Mouse (Mus musculus) megakaryocyte-erythroid progenitor cell, adult 5-6 weeks (primary cell): ENCODE results near the gene Cnrip1. TPM values are rescaled to one million over a fixed set of nuclear protein-coding genes. Genes with fewer than 3 reads are reported as not detected.

Experiments used
- ATAC-seq: replicated peaks from 2 replicates; pipeline ENCODE4 v1.8.0; 2016; ENCODE audit warnings: mild to moderate bottlenecking, inconsistent platforms; ENCODE audit not compliant: severe bottlenecking, poor library complexity, low FRiP score, low TSS enrichment
- total RNA-seq, 2 experiments: library from RNA; stranded (forward) in 1 of 2; stranded (reverse) in 1 of 2; fragments of 200-1000, 215-1000 nt in 1 of 2; fragments of >200 nt in 1 of 2; fragmentation: Nextera tagmentation in 1 of 2; gene quantifications; 2 replicates each; pipeline ENCODE4 v1.2.3; 2014 to 2017

The Cnrip1 gene
- total RNA-seq, 2 experiments from 2014 or later: 0.70 to 2.0 TPM

- no peak; the same call in 1 of the 2 replicates for ATAC-seq
Observed at GRCm38 (mm10) chr11:17086106-17086505, 34.7 kb downstream of the Cnrip1 start.

GRCm38 (mm10) chr11:17106936-17107335 is 55.5 kb downstream of the Cnrip1 start:
- ATAC-seq: no peak

GRCm38 (mm10) chr11:17107359-17107758 is 56.0 kb downstream of the Cnrip1 start:
- no peak for ATAC-seq

- no peak for ATAC-seq
Observed at GRCm38 (mm10) chr11:17112419-17113090, 61.2 kb downstream of the Cnrip1 start.

- ATAC-seq: no peak
Observed at GRCm38 (mm10) chr11:17126418-17126817, 75.0 kb downstream of the Cnrip1 start.

Other genes starting within 250 kb of the Cnrip1 start
- 11.2 and 17.8 TPM in 2 replicates for gene Fbxo48, start 100.2 kb upstream of the Cnrip1 start, total RNA-seq (2014; fragmentation: Nextera tagmentation)
- 10.0 and 11.0 TPM in 2 replicates for gene Fbxo48, start 100.2 kb upstream of the Cnrip1 start, total RNA-seq (2017)
- 1.7 and 10.1 TPM in 2 replicates for gene Plek, start 795 bp downstream of the Cnrip1 start, total RNA-seq (2014; fragmentation: Nextera tagmentation)
- 27.3 and 65.3 TPM in 2 replicates for gene Plek, start 795 bp downstream of the Cnrip1 start, total RNA-seq (2017)
- 46.4 and 67.7 TPM in 2 replicates for gene Ppp3r1, start 107.7 kb downstream of the Cnrip1 start, total RNA-seq (2014; fragmentation: Nextera tagmentation)
- 71.9 and 84.0 TPM in 2 replicates for gene Ppp3r1, start 107.7 kb downstream of the Cnrip1 start, total RNA-seq (2017)
- 37.3 and 42.1 TPM in 2 replicates for gene Wdr92, start 130.5 kb downstream of the Cnrip1 start, total RNA-seq (2014; fragmentation: Nextera tagmentation)
- gene Wdr92, start 130.5 kb downstream of the Cnrip1 start, total RNA-seq (2017): 62.6 and 67.4 TPM in 2 replicates
- 74.1 and 104 TPM in 2 replicates for gene Pno1, start 160.0 kb downstream of the Cnrip1 start, total RNA-seq (2014; fragmentation: Nextera tagmentation)
- 176 and 177 TPM in 2 replicates for gene Pno1, start 160.0 kb downstream of the Cnrip1 start, total RNA-seq (2017)
- 47.5 and 56.5 TPM in 2 replicates for gene C1d, start 206.0 kb downstream of the Cnrip1 start, total RNA-seq (2014; fragmentation: Nextera tagmentation)
- 55.2 and 67.6 TPM in 2 replicates for gene C1d, start 206.0 kb downstream of the Cnrip1 start, total RNA-seq (2017)